Mouse (Mus musculus): ENCODE results near the gene Ptrhd1. TPM values are rescaled to one million over a fixed set of nuclear protein-coding genes. Genes with fewer than 3 reads are reported as not detected.

Gene Ptrhd1
- total and polyA plus RNA-seq, 3 experiments: 3.8 to 5.3 TPM; not detected in 1

GRCm38 (mm10) chr12:4202206-4202605 lies 31.6 kb upstream of the Ptrhd1 start:
- H3K27me3 ChIP-seq (ENCODE audit: control insufficient read depth in 1 of 2, insufficient read depth in 2 of 2, low read length in 2 of 2): no peaks in the 10 kb centered on the region
- H3K4me1 ChIP-seq (ENCODE audit: control insufficient read depth in 1 of 2, insufficient read depth in 2 of 2, low read length in 2 of 2): no peaks in the 10 kb centered on the region
- H3K9me3 ChIP-seq (replicated peaks; ENCODE audit: insufficient read depth, low read length): no peaks in the 10 kb centered on the region
- H3K9ac ChIP-seq (ENCODE audit: control insufficient read depth, low read depth, low read length, poor library complexity, severe bottlenecking): no peak overlapping the region
- H3K36me3 ChIP-seq (ENCODE audit: control insufficient read depth in 1 of 2, insufficient read depth in 2 of 2, low read length in 2 of 2): no peaks in the 10 kb centered on the region
- no peak for DNase-seq (ENCODE audit: low read depth, low spot score)
- no peak for TF ChIP-seq EP300 (IDR thresholded peaks at IDR 0.05; ENCODE audit: low read depth in 1 of 2, low read length in 2 of 2)
- TF ChIP-seq MYC (IDR thresholded peaks at IDR 0.05; ENCODE audit: low read depth, low read length): no peak
- no peak for TF ChIP-seq HCFC1 (IDR thresholded peaks at IDR 0.05; ENCODE audit: low read depth, low read length)
- no peak for TF ChIP-seq TAL1 (IDR thresholded peaks at IDR 0.05; ENCODE audit: low read length)
- no peak for TF ChIP-seq USF2 (IDR thresholded peaks at IDR 0.05; ENCODE audit: borderline replicate concordance in 1 of 2, insufficient read depth in 1 of 2, low read depth in 1 of 2, low read length in 2 of 2)
- no peak for TF ChIP-seq ZMIZ1 (IDR thresholded peaks at IDR 0.05; ENCODE audit: low read depth, low read length)
- no peak for TF ChIP-seq UBTF (IDR thresholded peaks at IDR 0.05; ENCODE audit: borderline replicate concordance, insufficient read depth, low read depth, low read length)
- no peaks in the 10 kb centered on the region for H3K79me2 ChIP-seq (ENCODE audit: control insufficient read depth, insufficient read depth, low read length, poor library complexity)
- no peak overlapping the region for H3K27ac ChIP-seq (ENCODE audit: control insufficient read depth, low read depth, low read length)
- H3K4me3 ChIP-seq (ENCODE audit: control insufficient read depth in 1 of 2, insufficient read depth in 1 of 2, low read depth in 2 of 2, low read length in 2 of 2): no peak overlapping the region

GRCm38 (mm10) chr12:4206106-4206505 lies 27.7 kb upstream of the Ptrhd1 start:
- Histone ChIP-seq H3K27ac (ENCODE audit: control insufficient read depth, low read depth, low read length) (no peak overlapping the region), H3K79me2 (ENCODE audit: control insufficient read depth, insufficient read depth, low read length, poor library complexity) (no peaks in the 10 kb centered on the region), H3K9me3 (replicated peaks; ENCODE audit: insufficient read depth, low read length) (no peaks in the 10 kb centered on the region), H3K27me3 (ENCODE audit: control insufficient read depth in 1 of 2, insufficient read depth in 2 of 2, low read length in 2 of 2) (no peaks in the 10 kb centered on the region), H3K9ac (ENCODE audit: control insufficient read depth, low read depth, low read length, poor library complexity, severe bottlenecking) (no peak overlapping the region), H3K4me1 (ENCODE audit: control insufficient read depth in 1 of 2, insufficient read depth in 2 of 2, low read length in 2 of 2) (peaks cover 0 to 2% of the 10 kb centered on the region in 2 experiments; a peak in 1 of 4 replicates), H3K36me3 (ENCODE audit: control insufficient read depth in 1 of 2, insufficient read depth in 2 of 2, low read length in 2 of 2) (peaks cover 2% of the 10 kb centered on the region in 2 experiments; a peak in 2 of 4 replicates), H3K4me3 (ENCODE audit: control insufficient read depth in 1 of 2, insufficient read depth in 1 of 2, low read depth in 2 of 2, low read length in 2 of 2) (no peak overlapping the region)
- no peak for TF ChIP-seq MYC (IDR thresholded peaks at IDR 0.05; ENCODE audit: low read depth, low read length)
- TF ChIP-seq MAX (IDR thresholded peaks at IDR 0.05; ENCODE audit: low read length): no peak
- TF ChIP-seq EP300 (IDR thresholded peaks at IDR 0.05; ENCODE audit: low read depth in 1 of 2, low read length in 2 of 2): no peak
- TF ChIP-seq MAFK (IDR thresholded peaks at IDR 0.05; ENCODE audit: borderline replicate concordance, low read depth, low read length): no peak
- TF ChIP-seq POLR2A (IDR thresholded peaks at IDR 0.05; ENCODE audit: control insufficient read depth in 1 of 2, insufficient read depth in 1 of 2, low read depth in 1 of 2, low read length in 2 of 2, poor library complexity in 1 of 2): no peak
- no peak for TF ChIP-seq MYB (IDR thresholded peaks at IDR 0.05; ENCODE audit: low read depth, low read length)
- no peak for TF ChIP-seq POLR2AphosphoS5 (IDR thresholded peaks at IDR 0.05; ENCODE audit: borderline replicate concordance, low read depth, low read length)
- no peak for TF ChIP-seq ZC3H11A (IDR thresholded peaks at IDR 0.05; ENCODE audit: low read depth, low read length)
- no peak for TF ChIP-seq GATA1 (IDR thresholded peaks at IDR 0.05; ENCODE audit: low read depth, low read length)
- no peak for TF ChIP-seq NELFE (IDR thresholded peaks at IDR 0.05; ENCODE audit: low read depth, low read length)
- TF ChIP-seq E2F4 (IDR thresholded peaks at IDR 0.05; ENCODE audit: borderline replicate concordance, low read depth, low read length): no peak
- TF ChIP-seq TBP (IDR thresholded peaks at IDR 0.05; ENCODE audit: low read depth, low read length): no peak
- TF ChIP-seq POLR2AphosphoS2 (IDR thresholded peaks at IDR 0.05; ENCODE audit: low read length): no peak
- TF ChIP-seq SMC3 (IDR thresholded peaks at IDR 0.05; ENCODE audit: low read depth, low read length): no peak
- no peak for TF ChIP-seq TAL1 (IDR thresholded peaks at IDR 0.05; ENCODE audit: low read length)
- TF ChIP-seq ZNF384 (IDR thresholded peaks at IDR 0.05; ENCODE audit: low read depth, low read length): no peak
- no peak for TF ChIP-seq BHLHE40 (IDR thresholded peaks at IDR 0.05; ENCODE audit: borderline replicate concordance, low read depth, low read length)
- no peak for TF ChIP-seq USF1 (IDR thresholded peaks at IDR 0.05; ENCODE audit: low read depth, low read length)
- no peak for DNase-seq (ENCODE audit: low read depth, low spot score)
